Mouse (Mus musculus): ENCODE results near the gene Cdc42ep3. TPM values are rescaled to one million over a fixed set of nuclear protein-coding genes. Genes with fewer than 3 reads are reported as not detected.

Cdc42ep3 gene
- polyA plus RNA-seq (2021; fragmentation: Nextera tagmentation), result 14.5 and 14.9 TPM in 2 replicates
- long read RNA-seq, experiment 1, transcript Cdc42ep3-201 (2 exons, 2,265 nt), result major isoform, 81 of 89 reads
- long read RNA-seq, experiment 1, partial matches to known transcripts, result 0 of 89 reads
- long read RNA-seq, experiment 1, other reads (novel, unspliced or antisense), result 8 of 89 reads
- long read RNA-seq, experiment 2, transcript Cdc42ep3-201 (2 exons, 2,265 nt), result major isoform, 28 of 33 reads
- long read RNA-seq, experiment 2, partial matches to known transcripts, result 0 of 33 reads
- long read RNA-seq, experiment 2, other reads (novel, unspliced or antisense), result 5 of 33 reads

GRCm38 (mm10) chr17:79354444-79355270 is at the start of gene Cdc42ep3:
Gene Cdc42ep3, minus strand, starts transcription at chr17:79355091.

